Mouse (Mus musculus) stomach, postnatal 0 days (tissue): ENCODE measurements around the gene Stim1.

Experiments used
- CTCF ChIP-seq: IDR thresholded peaks from 2 replicates; pipeline ENCODE4 v1.5.1; 2016; ENCODE audit warnings: antibody characterized with exemption, low read depth, mild to moderate bottlenecking, moderate library complexity
- EP300 ChIP-seq: optimal IDR thresholded peaks from 2 replicates; pipeline ENCODE3; 2016; ENCODE audit warnings: antibody characterized with exemption

- TF ChIP-seq CTCF (peak; percentile 72), EP300 (no peak)
These were observed 45.3 kb upstream of the Stim1 start for GRCm38 (mm10) chr7:102222336-102222735.
